11 mouse cellular contexts compared by ENCODE assay signal in the genomic region with DNA sequence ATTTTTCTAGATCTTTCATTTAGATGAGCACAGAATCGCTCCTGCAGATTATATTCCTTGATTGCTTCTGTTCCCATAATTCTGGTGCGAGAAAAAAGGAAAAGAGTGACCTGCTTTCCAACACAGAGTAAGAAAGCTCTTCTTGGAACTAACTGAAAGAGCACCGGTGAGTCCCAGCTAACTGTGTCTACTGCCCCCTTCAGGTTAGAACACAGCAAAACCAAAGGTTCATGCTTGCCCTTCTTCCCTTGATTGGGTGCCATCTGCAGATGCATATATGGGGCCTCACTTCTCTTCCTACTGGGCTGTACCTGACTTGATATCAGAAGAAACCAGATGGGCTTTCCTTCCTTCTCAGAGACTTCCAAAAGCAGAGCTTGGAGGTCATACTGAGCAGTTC.
DNase-seq lines count a peak whose midpoint lies in the region; ATAC-seq and TF ChIP-seq lines count a peak whose summit lies in the region.
"Had no signal": no experiment of that assay in that cellular context is flagged by ENCODE, and none has a peak within 500 bp of the region (broad histone marks: within the 10 kb centered on the region; RNA-seq: fewer than 3 reads in every experiment).

No protein-coding gene starts in this region.

- no peak overlapping the region for H3K4me2 ChIP-seq in kidney, postnatal 0 days (ENCODE audit: low read length)
- H3K4me2 ChIP-seq in kidney, embryonic 15.5 days, result no peak overlapping the region
- H3K4me2 ChIP-seq in lung, postnatal 0 days (replicated peaks; ENCODE audit: low read depth, low read length), result no peak overlapping the region

- TF ChIP-seq EP300 in lung, postnatal 0 days (IDR thresholded peaks at IDR 0.05), result no peak

- H3K9ac ChIP-seq in kidney, postnatal 0 days (ENCODE audit: low read depth, low read length), result no peak overlapping the region
- H3K9ac ChIP-seq in kidney, embryonic 15.5 days, result no peak overlapping the region
- no peak overlapping the region for H3K9ac ChIP-seq in lung, postnatal 0 days (replicated peaks; ENCODE audit: low read depth)

- no peak for ATAC-seq in kidney, postnatal 0 days (replicated peaks; ENCODE audit: low FRiP score, low read depth)
- ATAC-seq in kidney, embryonic 15.5 days (replicated peaks; ENCODE audit: low FRiP score), result no peak
- no peak for ATAC-seq in Patski
- ATAC-seq in lung, postnatal 0 days, result no peak

- H3K4me1 ChIP-seq in kidney, postnatal 0 days (replicated peaks; ENCODE audit: insufficient read depth, low read length), result no peaks in the 10 kb centered on the region
- no peaks in the 10 kb centered on the region for H3K4me1 ChIP-seq in kidney, embryonic 15.5 days
- H3K4me1 ChIP-seq in lung, postnatal 0 days (ENCODE audit: insufficient read depth, low read depth, low read length), result peaks cover 5% of the 10 kb centered on the region; the same call in 1 of the 2 replicates
- H3K4me1 ChIP-seq: megakaryocyte, embryonic 14.5 days had no signal

- CTCF ChIA-PET in Patski (lab: Charles Lee), result interaction anchor here (0.7 to 1.4 kb wide), 3 partner anchors 19 to 26 kb away, joined by 3 read pairs; no protein-coding TSS in a partner anchor

- POLR2A ChIA-PET in Patski (lab: Charles Lee), result no interaction called here

- no peak overlapping the region for H3K4me3 ChIP-seq in kidney, postnatal 0 days (replicated peaks; ENCODE audit: low read depth, low read length)
- H3K4me3 ChIP-seq in kidney, embryonic 15.5 days (replicated peaks), result no peak overlapping the region
- H3K4me3 ChIP-seq in lung, postnatal 0 days (ENCODE audit: low read depth, low read length), result no peak overlapping the region
- H3K4me3 ChIP-seq: erythroblast, embryonic 14.5 days; megakaryocyte, embryonic 14.5 days had no signal

- peak; percentile 46 for TF ChIP-seq CTCF in kidney, postnatal 0 days (IDR thresholded peaks at IDR 0.05; ENCODE audit: low read depth)
- peak; percentile 43 for TF ChIP-seq CTCF in Patski (IDR thresholded peaks at IDR 0.05)
- peak; percentile 60 for TF ChIP-seq CTCF in lung, postnatal 0 days (IDR thresholded peaks at IDR 0.05)

- no peaks in the 10 kb centered on the region for H3K9me3 ChIP-seq in kidney, postnatal 0 days (replicated peaks; ENCODE audit: low read length)
- H3K9me3 ChIP-seq in kidney, embryonic 15.5 days (replicated peaks), result no peaks in the 10 kb centered on the region
- no peaks in the 10 kb centered on the region for H3K9me3 ChIP-seq in lung, postnatal 0 days (ENCODE audit: low read length)
- H3K9me3 ChIP-seq: megakaryocyte, embryonic 14.5 days had no signal

- in situ Hi-C loops in Patski (cut with MboI; ENCODE audit: low pct_unique_long_range_greater_than_20kb), result no loop called here

- no peak for DNase-seq in kidney, postnatal 0 days (ENCODE audit: low spot score)
- peak; percentile 26 for DNase-seq in CD4-positive helper T cell, adult 2 months (ENCODE audit: low read depth, low spot score)
- no peak for DNase-seq in Patski (ENCODE audit: low read depth, low spot score)
- DNase-seq in lung, postnatal 0 days (ENCODE audit: low spot score), result peak; percentile 18
- DNase-seq in right cerebral cortex, postnatal 36 days (ENCODE audit: low spot score in 2 of 2), result no peak
- DNase-seq in kidney, adult 18-20 months, result no peak
- DNase-seq in layer of hippocampus, adult 8-10 months (ENCODE audit: low spot score in 2 of 2), result no peak
- DNase-seq: gastrocnemius, postnatal 14 days had no signal

- H3K36me3 ChIP-seq in kidney, postnatal 0 days (ENCODE audit: insufficient read depth, low read length), result no peaks in the 10 kb centered on the region
- H3K36me3 ChIP-seq in kidney, embryonic 15.5 days, result no peaks in the 10 kb centered on the region
- no peaks in the 10 kb centered on the region for H3K36me3 ChIP-seq in lung, postnatal 0 days (ENCODE audit: insufficient read depth, low read length)

- 72% methylated on average over 3 of the region's 3 CpGs for WGBS in kidney, postnatal 0 days
- 79% methylated on average over 3 of the region's 3 CpGs for WGBS in kidney, embryonic 15.5 days
- 73% methylated on average over 3 of the region's 3 CpGs for WGBS in lung, postnatal 0 days

- H3K27ac ChIP-seq in kidney, postnatal 0 days, result no peak overlapping the region
- no peak overlapping the region for H3K27ac ChIP-seq in kidney, embryonic 15.5 days
- H3K27ac ChIP-seq in lung, postnatal 0 days (ENCODE audit: low read length), result no peak overlapping the region

- H3K27me3 ChIP-seq in kidney, postnatal 0 days (ENCODE audit: insufficient read depth, low read length), result no peaks in the 10 kb centered on the region
- H3K27me3 ChIP-seq in kidney, embryonic 15.5 days, result no peaks in the 10 kb centered on the region
- no peaks in the 10 kb centered on the region for H3K27me3 ChIP-seq in Patski
- no peaks in the 10 kb centered on the region for H3K27me3 ChIP-seq in lung, postnatal 0 days (replicated peaks; ENCODE audit: insufficient read depth, low read length)
- H3K27me3 ChIP-seq: megakaryocyte, embryonic 14.5 days had no signal

Comparison
In these comparisons a context has a peak if more than half of its experiments do, and no peak if none do; other contexts are left out.
1. DNase-seq: peak in CD4-positive helper T cell, adult 2 months (single experiment) and lung, postnatal 0 days (single experiment); none in kidney, postnatal 0 days (single experiment), Patski (single experiment), right cerebral cortex, postnatal 36 days (0 of 2), kidney, adult 18-20 months (single experiment) and layer of hippocampus, adult 8-10 months (0 of 2).
2. Peak in every context shown above with its lines, with median percentiles within 50 percentile points of each other: CTCF ChIP-seq.